Mouse (Mus musculus) adrenal gland, adult 2 months (tissue): Measurements from ENCODE around the gene Arid4b. TPM values are rescaled to one million over a fixed set of nuclear protein-coding genes. Genes with fewer than 3 reads are reported as not detected.

ENCODE experiments used
- polyA plus RNA-seq: library from polyadenylated mRNA; depleted of rRNA; stranded (reverse); fragments of >200 nt; gene quantifications from 2 replicates; pipeline ENCODE4 v1.2.3, GENCODE M21; 2012; rRNA removed
- total RNA-seq, 2 experiments: library from RNA; stranded (reverse); gene quantifications; 2 replicates each; pipeline ENCODE4 v1.2.3; 2021

The Arid4b gene
- total and polyA plus RNA-seq, 3 experiments = 5.5 to 34.6 (median 25.5) TPM

Other genes with a start within 250 kb of the Arid4b start
- gene B3galnt2, start 108.8 kb upstream of the Arid4b start, total RNA-seq = 10 to 100 TPM; 18.5 to 22.5 TPM
- 37.5 and 51.4 TPM in 2 replicates for gene B3galnt2, start 108.8 kb upstream of the Arid4b start, polyA plus RNA-seq
- gene Tbce, start 23.6 kb upstream of the Arid4b start, total RNA-seq = 10 to 100 TPM; 35.2 to 45.3 TPM
- 5.4 and 8.4 TPM in 2 replicates for gene Tbce, start 23.6 kb upstream of the Arid4b start, polyA plus RNA-seq
- gene Ggps1, start 256 bp downstream of the Arid4b start, total RNA-seq = 10 to 100 TPM; 37.4 to 37.6 TPM
- gene Ggps1, start 256 bp downstream of the Arid4b start, polyA plus RNA-seq = 2.6 and 2.9 TPM in 2 replicates